Mouse (Mus musculus) megakaryocyte-erythroid progenitor cell, adult 5-6 weeks (primary cell): ENCODE data around the gene Gnptg. TPM values are rescaled to one million over a fixed set of nuclear protein-coding genes. Genes with fewer than 3 reads are reported as not detected.
A peak's percentile ranks its signal among the peaks of the same experiment; 100 is the strongest.

ENCODE experiments used
- ATAC-seq: replicated peaks from 2 replicates; pipeline ENCODE4 v1.8.0; 2016; ENCODE audit warnings: mild to moderate bottlenecking, inconsistent platforms; ENCODE audit not compliant: severe bottlenecking, poor library complexity, low FRiP score, low TSS enrichment
- total RNA-seq, 2 experiments: library from RNA; stranded (forward) in 1 of 2; stranded (reverse) in 1 of 2; fragments of 200-1000, 215-1000 nt in 1 of 2; fragments of >200 nt in 1 of 2; fragmentation: Nextera tagmentation in 1 of 2; gene quantifications; 2 replicates each; pipeline ENCODE4 v1.2.3; 2014 to 2017

Gene Gnptg
- total RNA-seq (2014; fragmentation: Nextera tagmentation) (13.9 and 14.2 TPM in 2 replicates), total RNA-seq (2017) (10.9 and 12.9 TPM in 2 replicates)

DNA sequence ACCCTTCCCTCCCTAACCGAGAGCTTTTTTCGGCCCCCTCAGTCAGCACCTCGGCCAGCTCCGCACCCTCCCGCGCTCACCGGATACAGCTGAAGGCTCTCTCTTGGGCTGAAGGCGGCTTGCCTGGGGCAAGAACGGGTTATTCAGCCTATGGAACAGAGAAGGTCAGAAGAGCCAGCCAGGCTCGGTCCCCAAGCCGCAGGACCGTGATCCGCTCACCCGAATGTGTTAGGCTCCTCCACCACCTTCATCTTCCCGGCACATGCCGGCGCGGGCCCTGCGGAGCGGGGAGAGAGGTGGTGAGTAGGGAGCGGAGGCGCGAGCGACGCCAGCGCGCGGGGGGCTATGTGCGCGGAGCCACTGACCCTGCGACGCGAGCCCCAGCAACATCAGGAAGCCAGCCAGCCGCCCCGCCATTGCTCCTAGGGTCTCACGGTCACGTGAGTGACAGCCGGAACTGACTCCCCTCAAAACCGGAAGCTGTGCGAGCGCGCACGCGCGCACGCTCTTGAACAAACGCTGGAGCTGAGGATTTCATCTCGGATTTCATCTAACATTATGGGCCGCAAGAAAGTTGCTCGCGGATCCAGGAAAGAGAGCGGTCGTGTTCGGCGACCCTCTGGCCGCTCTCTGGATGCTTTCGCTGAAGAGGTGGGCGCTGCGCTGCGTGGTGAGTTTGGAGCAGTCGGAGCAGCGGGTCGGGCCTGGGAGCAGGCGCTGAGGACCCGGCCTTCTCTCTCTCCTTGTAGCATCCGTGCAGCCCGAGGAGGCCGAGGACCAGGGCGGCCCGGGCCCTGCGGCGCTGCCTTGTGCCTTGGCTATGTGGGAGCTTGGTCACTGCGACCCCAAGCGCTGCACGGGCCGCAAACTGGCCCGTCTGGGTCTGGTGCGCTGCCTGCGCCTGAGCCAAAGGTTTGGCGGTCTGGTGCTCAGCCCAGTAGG, at the start of gene Gnptg, which contains the start of gene Tsr3:
TSS of gene Gnptg (minus strand) at position 430 of the 942 bp plus-strand sequence.
TSS of gene Tsr3 (plus strand) at position 476 of the 942 bp plus-strand sequence.
- ATAC-seq: peak; percentile 61

DNA sequence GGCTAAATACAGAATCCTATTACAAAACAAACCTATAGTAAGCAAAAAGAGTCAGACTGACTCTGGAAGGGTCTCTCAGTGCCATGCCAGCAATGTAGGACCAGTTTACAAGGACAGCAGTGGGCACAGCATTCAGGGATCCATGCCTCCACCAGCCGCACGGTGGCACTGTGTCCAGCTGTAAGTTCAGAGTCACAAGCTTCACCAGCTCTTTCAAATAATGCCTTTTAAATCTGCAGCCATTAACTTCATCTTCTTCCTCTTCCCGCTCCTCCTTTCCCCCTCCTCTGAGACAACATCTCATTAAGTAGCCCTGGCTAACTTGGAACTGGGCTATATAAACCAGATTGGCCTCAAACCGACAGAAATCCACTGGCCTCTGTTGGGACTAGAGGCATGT, 48.9 kb upstream of the Gnptg start:
- ATAC-seq: peak; percentile 77; the same call in 1 of the 2 replicates

DNA sequence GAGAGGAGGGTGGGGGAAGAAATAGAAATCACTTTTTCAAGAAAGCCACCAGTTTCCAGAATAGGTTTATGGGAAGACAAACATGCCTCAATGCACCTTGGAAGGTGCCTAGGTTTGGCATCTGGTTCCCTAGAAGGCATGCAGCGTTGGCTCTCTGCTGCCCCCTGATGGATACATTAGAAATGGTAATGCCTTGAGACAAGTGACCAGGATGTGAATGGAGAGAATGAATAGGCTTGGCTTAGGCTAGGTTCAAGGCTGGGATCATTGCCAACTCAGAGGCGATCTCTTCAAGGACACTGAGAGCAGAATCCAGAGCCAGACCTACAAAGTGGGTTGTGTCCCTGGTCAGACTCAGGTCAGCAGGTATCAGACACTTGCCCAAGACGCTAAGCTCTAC, 45.1 kb upstream of the Gnptg start:
- ATAC-seq: peak; percentile 67

DNA sequence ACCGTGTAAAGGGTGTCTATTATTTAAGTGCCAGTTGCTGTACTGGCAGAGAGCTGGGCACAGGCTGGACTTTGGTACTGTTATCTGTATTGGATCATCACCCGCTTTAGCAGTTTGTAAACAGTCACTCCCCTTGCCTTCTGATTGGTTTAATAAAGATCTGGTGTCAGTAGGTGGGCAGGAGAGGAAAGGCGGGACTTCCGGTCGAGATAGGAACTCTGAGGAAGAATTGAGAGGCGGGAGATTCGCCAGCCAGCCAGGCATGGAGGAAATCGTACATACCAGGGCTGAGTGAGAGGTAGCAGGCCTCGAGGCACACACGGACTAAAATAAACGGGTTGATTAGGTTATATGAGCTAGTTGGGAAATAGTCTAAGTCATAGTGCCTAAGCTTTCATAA, 42.2 kb upstream of the Gnptg start:
- ATAC-seq: peak; percentile 93

- no peak for ATAC-seq
Observed at GRCm38 (mm10) chr17:25275833-25276232, 35.9 kb upstream of the Gnptg start.

DNA sequence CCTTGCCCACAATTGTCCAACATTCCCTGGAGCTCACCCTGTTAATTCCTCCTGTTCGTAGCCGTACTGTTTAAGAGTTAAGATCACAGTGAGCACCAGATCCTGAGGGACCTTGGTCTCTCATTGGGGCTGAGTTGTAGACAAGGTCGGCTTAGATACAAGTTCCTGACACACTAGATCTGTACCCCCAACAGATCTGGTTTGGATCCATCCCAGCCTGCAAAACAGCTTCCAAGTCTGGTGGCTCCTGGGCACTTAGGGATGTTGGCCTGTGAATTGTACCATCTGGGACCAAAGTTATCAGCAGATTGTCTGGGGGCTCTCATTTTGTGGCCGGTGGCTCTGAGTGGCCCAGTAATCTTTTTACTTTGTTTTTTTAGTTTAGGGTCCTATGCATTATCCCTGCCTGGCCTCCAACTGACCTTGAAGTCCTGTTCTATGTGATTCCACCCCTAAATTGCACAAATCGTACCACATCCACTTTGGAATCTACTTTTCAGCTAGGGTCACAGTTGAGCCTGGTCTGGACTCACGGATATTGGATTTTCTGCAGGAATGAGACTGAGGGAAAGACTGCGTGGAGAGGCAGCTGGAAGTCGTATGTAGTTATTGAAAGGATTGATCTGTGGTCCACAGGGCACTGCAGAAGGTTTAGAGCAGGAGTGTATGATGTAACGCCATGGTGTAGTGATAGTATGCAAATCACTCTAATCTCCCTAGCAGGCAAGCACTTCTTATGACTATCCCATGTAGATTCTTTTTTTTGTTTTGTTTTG, 34.8 kb upstream of the Gnptg start, which contains the start of gene Ube2i:
TSS of gene Ube2i (minus strand) at position 52 of the 776 bp plus-strand sequence.
- ATAC-seq: no peak

DNA sequence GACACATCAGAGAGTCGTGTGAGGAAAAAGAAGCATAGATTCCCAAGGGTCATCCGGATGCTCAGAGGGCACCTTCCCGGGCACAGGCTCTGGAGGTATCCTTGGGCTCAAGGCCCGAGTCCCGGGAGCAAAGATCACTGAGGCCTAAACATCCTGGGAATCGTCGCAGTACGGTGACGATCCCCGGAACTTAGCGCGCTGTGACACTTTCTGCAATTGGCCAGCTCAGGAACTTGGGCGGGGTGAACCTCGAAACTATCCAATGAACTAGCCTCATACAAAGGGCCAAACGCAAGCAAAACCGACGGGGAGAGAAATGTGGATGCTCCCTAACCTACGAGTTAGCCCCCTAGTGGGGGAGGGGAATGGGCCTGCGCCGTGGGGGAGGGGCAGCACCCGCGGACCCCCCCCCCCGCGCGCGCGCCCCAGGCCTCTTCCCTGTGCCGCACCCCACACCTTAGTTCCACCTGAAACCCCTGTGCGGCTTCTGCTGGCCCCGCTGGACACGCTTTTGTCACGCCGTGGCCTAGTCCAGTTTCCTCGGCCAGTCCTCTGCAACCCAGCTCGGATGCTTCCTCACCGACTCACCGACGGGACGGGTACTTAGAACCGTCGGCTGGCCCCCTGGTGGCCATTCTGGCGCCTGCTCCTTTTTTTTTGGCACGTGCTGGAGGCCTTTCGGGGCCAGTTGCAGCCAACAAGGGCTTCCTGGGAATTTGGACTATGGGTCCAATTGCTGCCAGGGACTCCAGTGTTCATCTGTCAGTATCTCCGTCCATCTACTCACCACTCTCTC, 34.0 kb upstream of the Gnptg start:
- ATAC-seq: peak; percentile 66

- peak; percentile 56 for ATAC-seq
Observed at GRCm38 (mm10) chr17:25272951-25273705, 33.2 kb upstream of the Gnptg start.

GRCm38 (mm10) chr17:25272326-25272725, 32.4 kb upstream of the Gnptg start:
- 0 out of 2 replicates have a peak, but pooled peaks have one; percentile 27 for ATAC-seq

- no peak for ATAC-seq
Observed at GRCm38 (mm10) chr17:25270795-25271335, 30.9 kb upstream of the Gnptg start.

DNA sequence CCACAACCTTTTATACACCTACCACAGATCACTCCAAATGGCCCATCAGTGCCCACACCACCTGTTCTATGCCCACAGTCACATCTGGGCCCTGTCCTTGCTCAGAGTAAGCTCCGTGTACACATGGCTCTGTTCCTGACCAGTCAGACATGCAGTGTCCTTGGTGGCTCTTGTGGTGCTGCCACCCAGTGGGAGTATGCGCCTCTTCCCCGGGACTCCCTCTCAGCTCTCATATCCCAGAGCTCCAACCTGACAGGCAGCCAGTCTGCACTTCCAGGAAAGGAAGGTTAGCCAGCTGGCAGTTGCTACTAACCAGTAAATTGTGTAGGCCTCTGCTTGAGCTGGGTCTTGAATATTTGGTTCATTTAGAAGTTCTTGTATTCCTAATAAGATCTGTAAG, 24.5 kb upstream of the Gnptg start:
- no peak for ATAC-seq

DNA sequence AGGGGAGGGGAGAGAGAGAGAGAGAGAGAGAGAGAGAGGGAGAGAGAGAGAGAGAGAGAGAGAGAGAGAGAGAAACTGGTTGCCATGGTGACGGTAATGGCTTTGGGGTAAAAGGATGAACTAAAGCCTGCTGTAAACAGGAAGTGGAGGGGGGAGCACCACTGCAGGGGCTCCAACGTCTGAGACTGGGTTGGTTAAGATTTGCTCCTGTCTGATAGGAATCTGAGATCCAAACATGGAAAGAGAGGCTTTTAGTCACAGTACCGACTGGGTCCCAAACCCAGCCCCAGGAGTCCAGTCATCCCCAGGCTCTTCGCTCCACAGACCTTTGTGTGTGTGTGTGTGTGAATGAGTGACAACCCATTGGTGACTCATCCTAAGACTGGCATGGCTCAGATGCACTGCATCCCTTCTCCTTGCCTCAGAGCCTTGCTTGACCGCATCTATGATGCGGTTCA, 17.9 kb upstream of the Gnptg start:
- no peak for ATAC-seq

- ATAC-seq: no peak
Observed at GRCm38 (mm10) chr17:25256140-25256754, 16.3 kb upstream of the Gnptg start, which contains the start of gene Baiap3. Gene Baiap3 (minus strand): TSS chr17:25256364.

GRCm38 (mm10) chr17:25255110-25255509, 15.2 kb upstream of the Gnptg start:
- ATAC-seq: no peak

DNA sequence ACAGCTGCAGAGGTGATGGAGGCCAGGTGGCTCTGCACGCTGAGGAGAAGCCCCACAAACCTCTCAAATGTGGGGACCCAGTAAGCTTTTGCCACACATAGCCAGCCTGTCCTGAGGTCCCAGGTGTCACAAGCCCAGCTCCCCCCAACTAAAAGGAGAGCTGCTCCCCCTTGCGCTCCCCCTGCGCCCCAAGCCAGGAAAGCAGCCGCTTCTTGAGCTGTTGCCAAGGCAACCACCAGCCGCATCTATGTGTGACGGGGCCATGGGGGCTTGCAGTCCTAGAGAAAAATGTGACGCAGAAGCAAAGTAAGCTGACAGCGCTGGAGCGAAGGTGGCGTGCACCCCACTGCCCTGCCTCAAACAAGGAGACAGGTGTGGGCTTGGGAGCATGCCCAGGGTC, 13.8 kb upstream of the Gnptg start:
- ATAC-seq: no peak

GRCm38 (mm10) chr17:25252643-25253042, 12.7 kb upstream of the Gnptg start:
- no peak for ATAC-seq

- no peak for ATAC-seq
Observed at GRCm38 (mm10) chr17:25250181-25250835, 10.4 kb upstream of the Gnptg start.
